Comparison of ENCODE assay signal across 6 mouse cellular contexts in the genomic region with DNA sequence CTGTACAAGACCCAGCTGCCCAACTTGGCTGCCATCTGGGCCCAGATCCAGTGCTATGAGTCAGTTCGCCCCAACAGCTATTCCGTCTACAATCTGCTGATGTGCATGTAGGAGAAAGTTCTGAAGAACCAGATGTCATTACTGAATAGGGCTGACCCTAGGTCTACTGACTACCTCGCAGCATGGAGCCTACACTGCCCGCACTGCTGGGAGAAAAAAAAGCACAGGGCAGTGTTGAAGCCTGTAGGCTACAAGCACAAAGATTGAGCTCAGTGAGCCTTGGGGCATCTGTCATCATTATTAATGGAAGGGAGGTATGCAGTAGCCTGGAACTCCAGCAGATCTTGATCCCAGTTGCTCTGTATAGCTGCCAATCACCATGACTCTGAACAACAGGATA.
"Had no signal": no experiment of that assay in that cellular context is flagged by ENCODE, and none has a peak within 500 bp of the region (broad histone marks: within the 10 kb centered on the region; RNA-seq: fewer than 3 reads in every experiment).

No protein-coding gene starts in this region.

- DNase-seq: kidney, adult 8-10 months; kidney, postnatal 25 days; lung, adult 18-20 months; right cerebral cortex, postnatal 4 days; spleen, adult 18-20 months; thymus, postnatal 36 days had no signal
